Mouse (Mus musculus) hindbrain, embryonic 11.5 days (tissue): ENCODE results near the gene Fos. TPM values are rescaled to one million over a fixed set of nuclear protein-coding genes. Genes with fewer than 3 reads are reported as not detected.

Experiments
- ATAC-seq: fragments of 200-750 bp; cut with Nextera tagmentation; 2 replicates; pipeline ENCODE4 v1.8.0; 2017; ENCODE audit warnings: mild to moderate bottlenecking, moderate TSS enrichment, moderate library complexity; ENCODE audit not compliant: low FRiP score
- DNase-seq: peaks from one replicate; pipeline ENCODE4 v3.0.0-alpha.2; 2015; ENCODE audit warnings: low spot score
- H3K27ac ChIP-seq: fragments of 300-500 bp; sonication (generic); 2 replicates; pipeline ENCODE4 v1.5.1; 2014; ENCODE audit warnings: mild to moderate bottlenecking, low read depth, low read length
- H3K27me3 ChIP-seq: fragments of 300-500 bp; sonication (generic); 2 replicates; pipeline ENCODE4 v1.6.1; 2014; ENCODE audit warnings: mild to moderate bottlenecking, low read length, moderate library complexity, mixed read lengths; ENCODE audit not compliant: control insufficient read depth, insufficient read depth
- H3K36me3 ChIP-seq: fragments of 300-500 bp; sonication (generic); 2 replicates; pipeline ENCODE4 v1.6.1; 2014; ENCODE audit warnings: mild to moderate bottlenecking, low read length, moderate library complexity, mixed read lengths; ENCODE audit not compliant: control insufficient read depth, insufficient read depth
- H3K4me1 ChIP-seq: fragments of 300-500 bp; sonication (generic); replicated peaks from 2 replicates; pipeline ENCODE4 v1.6.1; 2014; ENCODE audit warnings: low read length, mixed read lengths; ENCODE audit not compliant: control insufficient read depth, insufficient read depth
- H3K4me2 ChIP-seq: fragments of 300-500 bp; sonication (generic); replicated peaks from 2 replicates; pipeline ENCODE4 v1.6.1; 2014; ENCODE audit warnings: mild to moderate bottlenecking, low read depth, low read length
- H3K4me3 ChIP-seq: fragments of 300-500 bp; sonication (generic); 2 replicates; pipeline ENCODE4 v1.5.1; 2014; ENCODE audit warnings: low read depth, low read length
- H3K9ac ChIP-seq: fragments of 300-500 bp; sonication (generic); 2 replicates; pipeline ENCODE4 v1.6.1; 2014; ENCODE audit warnings: low read depth, low read length
- H3K9me3 ChIP-seq: fragments of 300-500 bp; sonication (generic); 2 replicates; pipeline ENCODE4 v1.6.1; 2016; ENCODE audit warnings: low read length; ENCODE audit not compliant: control insufficient read depth
- WGBS: fragments of 180-500 bp; shearing (Covaris S2); extraction: QIAGEN DNeasy Blood & Tissue Kit; methylation state at CpG from one replicate; pipeline ENCODE4 v1.1.7; 2014; 5-methylcytosine and 5-hydroxymethylcytosine counted together
- polyA plus RNA-seq: library from polyadenylated mRNA; unstranded; fragments of >200 nt; fragmentation: Nextera tagmentation; extraction: Ambion mirVana; gene quantifications from 2 replicates; pipeline ENCODE4 v1.2.1, GENCODE M21; 2014

Fos gene
- polyA plus RNA-seq, 1 experiment from 2014 or later: 1.4 TPM

DNA sequence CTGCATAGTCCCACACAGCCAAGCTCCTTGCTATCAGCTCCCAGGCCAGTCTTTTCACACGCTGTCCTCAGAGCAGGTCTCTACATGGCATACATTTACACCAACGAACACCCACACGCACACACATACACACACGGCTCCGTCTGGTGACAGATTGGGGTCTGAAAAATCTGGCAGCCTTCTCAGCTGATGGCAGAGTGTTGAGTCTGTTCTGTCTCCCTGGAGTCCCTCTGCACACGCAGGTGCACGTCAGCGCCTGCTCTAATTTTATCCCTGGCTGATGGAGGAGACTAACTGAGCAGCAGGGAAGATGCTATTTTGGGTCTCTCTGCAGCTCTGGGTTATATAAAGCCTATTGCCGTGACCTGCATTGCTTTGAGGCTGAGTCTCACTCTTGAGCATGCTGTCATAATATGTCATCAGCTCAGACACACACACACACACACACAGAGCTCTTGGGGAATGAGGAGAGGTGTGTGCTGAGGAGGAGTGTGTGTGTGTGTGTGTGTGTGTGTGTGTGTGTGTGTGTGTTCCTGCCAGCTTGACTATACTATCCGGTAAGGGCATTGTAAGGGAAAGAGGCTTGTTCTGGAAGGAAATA, 37.6 kb upstream of the Fos start:
- Histone ChIP-seq H3K4me3 (no peak overlapping the region), H3K27ac (no peak overlapping the region), H3K9ac (no peak overlapping the region), H3K27me3 (no peaks in the 10 kb centered on the region), H3K4me2 (no peak overlapping the region), H3K4me1 (no peaks in the 10 kb centered on the region; the same call in 1 of the 2 replicates), H3K9me3 (no peaks in the 10 kb centered on the region), H3K36me3 (no peaks in the 10 kb centered on the region)
- WGBS: 73% methylated on average over 10 of the region's 10 CpGs
- peak; percentile 27 for DNase-seq
- no peak for ATAC-seq

DNA sequence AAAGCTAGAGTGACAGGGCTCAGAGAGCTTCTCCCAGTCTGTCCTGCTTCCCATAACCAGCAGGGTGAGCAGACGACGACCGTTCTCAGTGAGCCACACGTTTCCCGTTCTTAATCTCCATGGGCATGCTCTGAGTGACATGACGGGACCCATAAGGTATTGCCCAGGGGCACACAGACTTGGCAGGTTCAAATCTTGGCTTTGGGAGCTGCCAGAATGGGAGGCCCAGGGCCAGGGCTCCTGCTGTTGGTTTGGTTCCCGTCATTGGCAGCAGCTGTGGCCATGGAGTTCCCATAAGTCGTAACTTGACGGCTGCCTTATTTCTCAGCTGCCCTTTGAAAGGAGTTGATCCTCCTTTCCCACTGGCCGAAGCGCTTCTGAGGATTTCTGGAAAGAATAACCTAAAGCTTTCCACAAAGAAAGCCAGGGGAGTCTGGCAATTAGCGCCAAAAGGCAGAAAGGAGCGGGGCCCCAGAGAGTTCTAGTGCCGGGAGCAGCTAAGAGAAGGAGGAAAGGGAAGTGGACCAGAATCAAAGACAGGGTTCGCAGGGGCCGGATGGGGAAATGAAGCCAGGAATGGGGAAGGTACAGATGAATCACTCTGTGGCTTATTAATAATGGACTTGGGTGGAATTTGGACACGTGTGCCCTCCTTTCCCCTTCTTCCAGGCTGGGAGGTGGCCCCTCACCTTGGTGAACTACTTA, 36.4 kb upstream of the Fos start:
- 71% methylated on average over 17 of the region's 17 CpGs for WGBS
- ATAC-seq (no peak), DNase-seq (no peak)
- no peak overlapping the region for H3K27ac ChIP-seq
- H3K27me3 ChIP-seq: no peaks in the 10 kb centered on the region
- no peaks in the 10 kb centered on the region for H3K36me3 ChIP-seq
- no peaks in the 10 kb centered on the region for H3K9me3 ChIP-seq
- H3K4me2 ChIP-seq: no peak overlapping the region
- H3K4me3 ChIP-seq: no peak overlapping the region
- H3K9ac ChIP-seq: no peak overlapping the region
- no peaks in the 10 kb centered on the region; the same call in 1 of the 2 replicates for H3K4me1 ChIP-seq

DNA sequence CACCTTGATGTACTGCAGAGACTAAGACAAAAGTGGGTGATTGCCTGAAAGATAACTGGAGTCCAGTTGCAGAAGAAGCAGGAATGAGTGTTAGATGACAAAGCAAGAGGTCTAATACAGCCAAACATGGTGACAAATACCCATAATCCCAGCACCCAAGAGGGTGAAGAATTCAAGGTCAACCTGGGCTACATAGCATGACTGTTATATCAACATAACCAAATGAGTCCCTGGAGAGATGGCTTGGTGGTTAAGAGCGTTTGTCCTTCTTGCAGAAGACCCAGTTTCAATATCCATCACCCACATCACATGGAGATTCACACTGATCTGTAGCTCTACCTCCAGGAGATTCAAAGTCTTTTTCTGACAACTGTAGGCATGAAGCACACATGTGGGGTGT, 30.2 kb upstream of the Fos start:
- Histone ChIP-seq H3K27me3 (no peaks in the 10 kb centered on the region), H3K27ac (no peak overlapping the region), H3K9me3 (no peaks in the 10 kb centered on the region), H3K36me3 (no peaks in the 10 kb centered on the region), H3K4me2 (no peak overlapping the region), H3K4me3 (no peak overlapping the region), H3K4me1 (no peaks in the 10 kb centered on the region), H3K9ac (no peak overlapping the region)
- WGBS: 92% methylated on average over 1 of the region's 1 CpGs
- DNase-seq (no peak), ATAC-seq (no peak)

DNA sequence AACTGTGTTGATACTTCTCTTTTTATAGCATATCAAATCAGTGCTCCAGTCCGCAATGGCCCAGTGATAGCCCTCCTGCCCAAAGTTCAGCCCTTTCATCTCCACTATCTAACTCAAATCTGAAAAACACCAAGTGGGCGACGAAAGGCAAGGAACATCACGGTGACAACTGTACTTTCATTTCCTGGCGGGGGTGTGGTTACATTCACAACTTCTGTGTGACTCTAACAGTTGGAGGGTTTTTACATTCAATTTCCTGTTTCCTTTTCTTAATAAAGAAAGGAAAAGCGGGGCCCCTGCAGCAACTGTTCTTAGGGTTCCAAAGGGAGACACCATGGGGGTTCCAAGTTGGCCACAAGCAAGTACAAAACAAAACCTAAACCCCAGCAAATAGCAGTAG, 29.0 kb upstream of the Fos start:
- no peaks in the 10 kb centered on the region for H3K36me3 ChIP-seq
- ATAC-seq: no peak

DNA sequence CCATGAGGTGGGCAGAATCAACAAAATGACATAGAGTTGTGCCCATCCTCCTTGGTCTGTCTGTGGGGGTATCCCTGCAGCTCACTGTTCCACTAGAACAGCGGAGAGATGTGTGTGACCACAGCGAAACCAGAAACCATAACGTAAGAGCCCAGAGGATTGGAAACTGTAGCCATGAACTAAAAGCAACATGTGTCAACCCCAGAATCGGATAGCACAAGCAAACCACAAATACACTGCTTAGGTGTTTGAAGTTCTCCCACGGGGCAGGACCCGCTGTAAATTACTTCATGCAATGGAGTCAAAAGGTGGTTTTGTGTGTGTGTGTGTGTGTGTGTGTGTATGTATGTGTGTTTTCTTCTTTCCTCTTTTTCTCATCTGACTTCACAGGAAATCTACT, 26.7 kb upstream of the Fos start:
- DNase-seq (no peak), ATAC-seq (no peak)
- Histone ChIP-seq H3K36me3 (no peaks in the 10 kb centered on the region), H3K27me3 (no peaks in the 10 kb centered on the region), H3K27ac (no peak overlapping the region), H3K4me3 (no peak overlapping the region), H3K9me3 (no peaks in the 10 kb centered on the region), H3K4me2 (no peak overlapping the region), H3K9ac (no peak overlapping the region), H3K4me1 (peaks cover 3% of the 10 kb centered on the region; the same call in 1 of the 2 replicates)
- WGBS: 86% methylated on average over 6 of the region's 6 CpGs

More for the DNA sequence above, 29.0 kb upstream of the Fos start:
- Histone ChIP-seq H3K27ac (no peak overlapping the region), H3K4me2 (no peak overlapping the region), H3K4me3 (no peak overlapping the region), H3K27me3 (no peaks in the 10 kb centered on the region), H3K4me1 (no peaks in the 10 kb centered on the region), H3K9me3 (no peaks in the 10 kb centered on the region), H3K9ac (no peak overlapping the region)
- WGBS: 49% methylated on average over 6 of the region's 6 CpGs
- DNase-seq: no peak

DNA sequence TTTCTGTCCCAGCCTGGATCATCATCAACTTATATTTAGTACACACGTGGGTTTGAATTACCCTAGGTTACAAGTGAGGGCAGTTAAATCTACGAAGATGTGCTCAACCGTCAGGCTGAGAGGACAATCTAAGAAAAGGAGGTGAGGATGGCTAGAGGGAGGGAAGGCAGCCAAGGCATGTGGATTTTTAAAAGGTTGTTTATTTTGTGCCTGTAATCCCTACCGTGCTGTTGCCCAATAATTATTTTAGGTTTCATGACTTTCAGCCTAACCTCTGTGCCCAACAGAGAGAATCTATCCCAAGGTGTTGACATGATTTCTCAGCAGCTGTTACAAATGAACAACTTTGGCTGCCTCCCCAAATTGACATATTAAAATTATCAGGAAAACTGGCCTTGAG, 26.2 kb upstream of the Fos start:
- Histone ChIP-seq H3K4me3 (no peak overlapping the region), H3K27ac (no peak overlapping the region), H3K27me3 (no peaks in the 10 kb centered on the region), H3K9ac (no peak overlapping the region), H3K36me3 (no peaks in the 10 kb centered on the region), H3K4me2 (no peak overlapping the region), H3K9me3 (no peaks in the 10 kb centered on the region), H3K4me1 (peaks cover 6% of the 10 kb centered on the region; the same call in 1 of the 2 replicates)
- no peak for DNase-seq
- WGBS: 76% methylated on average over 4 of the region's 4 CpGs
- ATAC-seq: no peak

DNA sequence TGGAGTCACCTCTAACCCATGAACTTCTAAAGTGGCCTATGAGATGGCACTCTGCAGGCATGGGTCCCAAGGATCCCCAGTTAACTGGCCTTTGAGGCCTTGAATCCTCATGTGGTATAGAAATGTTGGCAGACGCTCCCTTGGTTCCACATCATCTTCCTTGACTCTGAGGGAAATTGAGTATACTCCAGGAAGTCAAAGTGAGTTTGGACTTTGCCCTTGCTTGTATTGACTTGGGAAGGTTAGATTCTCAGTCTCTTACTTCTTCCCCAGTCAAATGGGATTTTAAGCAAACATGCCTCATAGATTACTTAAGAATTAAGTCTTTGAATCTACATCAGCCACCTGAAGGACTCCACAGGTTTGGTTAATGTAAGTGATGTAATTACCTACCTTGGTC, 24.2 kb upstream of the Fos start:
- Histone ChIP-seq H3K36me3 (no peaks in the 10 kb centered on the region), H3K27ac (no peak overlapping the region), H3K9ac (no peak overlapping the region), H3K4me3 (no peak overlapping the region), H3K4me1 (peaks cover 7% of the 10 kb centered on the region; the same call in 1 of the 2 replicates), H3K27me3 (no peaks in the 10 kb centered on the region), H3K9me3 (no peaks in the 10 kb centered on the region), H3K4me2 (no peak overlapping the region)
- 87% methylated on average over 1 of the region's 1 CpGs for WGBS
- DNase-seq (no peak), ATAC-seq (no peak)

DNA sequence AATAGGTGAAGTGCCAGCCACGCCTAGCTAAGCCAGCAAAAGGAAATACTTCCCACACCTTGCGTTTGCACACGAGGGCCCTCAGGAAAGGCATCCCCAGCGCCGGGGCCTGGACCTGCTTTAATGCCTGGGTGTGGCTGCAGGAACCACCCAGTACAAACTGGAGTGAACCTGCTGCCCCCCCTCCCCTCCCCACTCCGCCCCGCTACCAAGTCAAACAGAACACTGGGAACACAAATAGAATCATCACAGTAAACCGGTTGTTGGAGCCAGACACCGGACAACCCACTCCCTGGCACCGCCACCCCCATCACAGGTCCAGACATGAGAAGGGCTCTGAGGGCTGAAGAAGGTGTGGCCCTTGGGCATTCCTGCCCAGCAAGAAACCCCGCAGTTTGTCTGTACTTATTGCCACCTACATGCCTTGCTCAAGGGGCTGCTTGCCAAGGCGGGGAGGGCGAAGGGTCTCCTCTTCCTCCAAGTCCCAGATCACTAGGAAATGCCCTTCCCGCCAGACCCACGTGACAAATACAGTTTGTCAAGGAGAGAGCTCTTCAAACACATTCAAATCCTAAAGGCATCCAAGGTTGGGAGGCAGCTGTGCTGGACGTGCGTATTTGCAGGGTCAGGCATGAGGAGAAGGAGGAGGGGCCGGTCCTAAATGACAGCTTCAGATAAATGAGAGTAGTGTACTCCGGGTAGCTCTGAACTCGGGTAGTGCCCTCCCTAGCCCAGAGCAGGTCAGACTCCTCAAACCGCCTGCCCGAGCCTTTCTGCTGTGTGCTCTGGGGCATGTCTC, 21.8 kb upstream of the Fos start:
- H3K4me2 ChIP-seq: no peak overlapping the region
- H3K27ac ChIP-seq: no peak overlapping the region
- ATAC-seq (no peak), DNase-seq (peak; percentile 38)
- H3K9me3 ChIP-seq: no peaks in the 10 kb centered on the region
- H3K4me1 ChIP-seq: peaks cover 11% of the 10 kb centered on the region; the same call in 1 of the 2 replicates
- H3K36me3 ChIP-seq: no peaks in the 10 kb centered on the region
- no peak overlapping the region for H3K9ac ChIP-seq
- H3K4me3 ChIP-seq: no peak overlapping the region
- H3K27me3 ChIP-seq: no peaks in the 10 kb centered on the region
- WGBS: 37% methylated on average over 22 of the region's 22 CpGs
